Mouse (Mus musculus) limb, embryonic 15.5 days (tissue): ENCODE measurements around the gene Rbmx2. TPM values are rescaled to one million over a fixed set of nuclear protein-coding genes. Genes with fewer than 3 reads are reported as not detected.

Source experiments
- ATAC-seq: fragments of 200-750 bp; cut with Nextera tagmentation; 2 replicates; pipeline ENCODE4 v1.8.0; 2017; ENCODE audit warnings: low read depth, moderate TSS enrichment; ENCODE audit not compliant: insufficient number of reproducible peaks, low FRiP score, low TSS enrichment
- H3K27ac ChIP-seq: fragments of 300-500 bp; sonication (generic); 2 replicates; pipeline ENCODE4 v1.5.1; 2015; ENCODE audit warnings: moderate library complexity, mild to moderate bottlenecking, inconsistent platforms
- H3K27me3 ChIP-seq: fragments of 300-500 bp; sonication (generic); 2 replicates; pipeline ENCODE4 v1.6.1; 2015; ENCODE audit warnings: inconsistent platforms
- H3K36me3 ChIP-seq: fragments of 300-500 bp; sonication (generic); 2 replicates; pipeline ENCODE4 v1.6.1; 2015; ENCODE audit warnings: inconsistent platforms
- H3K4me1 ChIP-seq: fragments of 300-500 bp; sonication (generic); 2 replicates; pipeline ENCODE4 v1.6.1; 2015; ENCODE audit warnings: inconsistent platforms
- H3K4me2 ChIP-seq: fragments of 300-500 bp; sonication (generic); 2 replicates; pipeline ENCODE4 v1.6.1; 2015; ENCODE audit warnings: mild to moderate bottlenecking, inconsistent platforms
- H3K4me3 ChIP-seq: fragments of 300-500 bp; sonication (generic); 2 replicates; pipeline ENCODE4 v1.5.1; 2015; ENCODE audit warnings: mild to moderate bottlenecking, inconsistent platforms
- H3K9ac ChIP-seq: fragments of 300-500 bp; sonication (generic); 2 replicates; pipeline ENCODE4 v1.6.1; 2015; ENCODE audit warnings: inconsistent platforms
- H3K9me3 ChIP-seq: fragments of 300-500 bp; sonication (generic); 2 replicates; pipeline ENCODE4 v1.6.1; 2016; ENCODE audit warnings: inconsistent platforms
- WGBS: fragments of 180-500 bp; shearing (Covaris S2); methylation state at CpG from one replicate; pipeline ENCODE4 v1.1.7; 2015; 5-methylcytosine and 5-hydroxymethylcytosine counted together
- polyA plus RNA-seq: library from polyadenylated mRNA; unstranded; fragments of >200 nt; fragmentation: Nextera tagmentation; extraction: Ambion mirVana; gene quantifications from 2 replicates; pipeline ENCODE4 v1.2.1, GENCODE M21; 2015

Gene Rbmx2
- polyA plus RNA-seq: 17.4 and 19.3 TPM in 2 replicates

GRCm38 (mm10) chrX:48694864-48695371, at the start of gene Rbmx2:
Rbmx2 (plus strand) TSS chrX:48695004.
- Histone ChIP-seq H3K27ac (no peak within 1 kb of the TSS), H3K9me3 (no peaks in the 10 kb centered on the region), H3K27me3 (no peaks in the 10 kb centered on the region), H3K4me1 (peaks cover 6% of the 10 kb centered on the region; the same call in 1 of the 2 replicates), H3K4me3 (peak within 1 kb of the TSS; percentile 61), H3K9ac (no peak within 1 kb of the TSS), H3K36me3 (no peaks in the 10 kb centered on the region), H3K4me2 (peak within 1 kb of the TSS; percentile 44)
- 14% methylated on average over 41 of the region's 42 CpGs for WGBS
- ATAC-seq: peak; percentile 87

DNA sequence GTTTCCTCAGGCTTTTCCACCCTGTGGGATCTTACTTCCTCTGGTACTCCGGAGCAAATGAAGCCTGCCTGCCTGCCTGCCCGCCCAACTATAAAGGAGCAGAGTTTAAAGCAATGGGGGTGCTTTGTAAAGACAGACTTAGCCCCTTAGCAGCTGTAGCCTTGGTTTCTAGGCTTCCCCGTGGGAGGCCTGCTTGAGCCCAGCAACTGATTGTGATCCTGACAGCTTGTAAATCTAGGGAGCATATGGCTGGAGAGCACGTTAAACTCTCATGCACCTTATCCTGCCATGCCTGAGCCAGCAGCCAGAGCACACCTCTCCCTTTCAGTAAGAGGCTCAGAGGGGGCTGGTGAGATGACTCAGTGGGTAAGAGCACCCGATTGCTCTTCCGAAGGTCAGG, 28.0 kb upstream of the Rbmx2 start:
- H3K4me2 ChIP-seq: no peak overlapping the region
- no peaks in the 10 kb centered on the region for H3K36me3 ChIP-seq
- no peak for ATAC-seq
- H3K27me3 ChIP-seq: no peaks in the 10 kb centered on the region
- no peaks in the 10 kb centered on the region for H3K4me1 ChIP-seq
- 41% methylated on average over 6 of the region's 6 CpGs for WGBS
- H3K9me3 ChIP-seq: no peaks in the 10 kb centered on the region
- H3K9ac ChIP-seq: no peak overlapping the region
- H3K27ac ChIP-seq: no peak overlapping the region
- no peak overlapping the region for H3K4me3 ChIP-seq

- Histone ChIP-seq H3K27ac (no peak overlapping the region), H3K4me1 (no peaks in the 10 kb centered on the region), H3K4me3 (no peak overlapping the region), H3K36me3 (no peaks in the 10 kb centered on the region), H3K9me3 (no peaks in the 10 kb centered on the region), H3K9ac (no peak overlapping the region), H3K4me2 (no peak overlapping the region), H3K27me3 (no peaks in the 10 kb centered on the region)
- WGBS: 61% methylated on average over 3 of the region's 3 CpGs
- no peak for ATAC-seq
Measured at GRCm38 (mm10) chrX:48669588-48669987, 25.2 kb upstream of the Rbmx2 start.

GRCm38 (mm10) chrX:48671714-48672113, 23.1 kb upstream of the Rbmx2 start:
- ATAC-seq: no peak
- Histone ChIP-seq H3K9me3 (no peaks in the 10 kb centered on the region), H3K4me1 (no peaks in the 10 kb centered on the region), H3K9ac (no peak overlapping the region), H3K4me3 (no peak overlapping the region), H3K27me3 (no peaks in the 10 kb centered on the region), H3K4me2 (no peak overlapping the region), H3K36me3 (no peaks in the 10 kb centered on the region), H3K27ac (no peak overlapping the region)
- WGBS: 68% methylated on average over 3 of the region's 3 CpGs

DNA sequence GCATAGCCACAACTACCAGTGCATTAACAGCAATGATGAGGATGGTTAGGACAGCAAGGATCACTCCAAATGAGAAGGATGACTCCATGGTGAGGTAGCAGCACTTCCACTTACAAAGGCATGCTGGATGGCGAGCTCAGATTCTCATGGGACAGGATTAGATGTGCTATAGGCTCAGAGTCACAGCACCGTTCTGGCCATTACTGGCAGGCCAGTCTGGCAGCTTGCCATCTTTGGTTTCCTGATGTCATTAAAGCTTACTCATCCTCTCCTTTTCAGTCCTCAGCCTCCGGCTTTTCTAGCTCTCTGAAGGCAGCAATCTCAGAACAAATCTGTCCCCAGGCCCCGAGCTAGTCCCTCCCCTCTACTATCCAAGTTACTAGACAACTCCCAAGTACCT, 20.6 kb upstream of the Rbmx2 start, which contains the start of gene Gpr119:
Gene Gpr119, minus strand, starts transcription at position 308 of the 400 bp plus-strand sequence.
- WGBS: 64% methylated on average over 4 of the region's 4 CpGs
- H3K4me3 ChIP-seq: no peak within 1 kb of the TSS

GRCm38 (mm10) chrX:48683451-48683850, 11.4 kb upstream of the Rbmx2 start:
- no peak for ATAC-seq
- Histone ChIP-seq H3K27ac (no peak overlapping the region), H3K4me2 (no peak overlapping the region), H3K27me3 (no peaks in the 10 kb centered on the region), H3K4me3 (no peak overlapping the region), H3K9me3 (no peaks in the 10 kb centered on the region), H3K4me1 (no peaks in the 10 kb centered on the region), H3K9ac (no peak overlapping the region), H3K36me3 (no peaks in the 10 kb centered on the region)
- 18% methylated on average over 3 of the region's 3 CpGs for WGBS

More for the DNA sequence above, 20.6 kb upstream of the Rbmx2 start, which contains the start of gene Gpr119:
- H3K27ac ChIP-seq: no peak within 1 kb of the TSS
- no peak for ATAC-seq
- no peak within 1 kb of the TSS for H3K4me2 ChIP-seq
- no peaks in the 10 kb centered on the region for H3K4me1 ChIP-seq
- H3K27me3 ChIP-seq: no peaks in the 10 kb centered on the region
- H3K9ac ChIP-seq: no peak within 1 kb of the TSS
- H3K36me3 ChIP-seq: no peaks in the 10 kb centered on the region
- H3K9me3 ChIP-seq: no peaks in the 10 kb centered on the region

- H3K27ac ChIP-seq: no peak overlapping the region
- 73% methylated on average over 5 of the region's 5 CpGs for WGBS
- no peak for ATAC-seq
Measured at GRCm38 (mm10) chrX:48683857-48684256, 10.9 kb upstream of the Rbmx2 start.

GRCm38 (mm10) chrX:48694460-48694859, 344 bp upstream of the Rbmx2 start:
- H3K4me3 ChIP-seq: peak overlapping the region; percentile 61
- no peaks in the 10 kb centered on the region for H3K27me3 ChIP-seq
- no peaks in the 10 kb centered on the region for H3K9me3 ChIP-seq
- peak; percentile 40; the same call in 1 of the 2 replicates for ATAC-seq
- H3K36me3 ChIP-seq: no peaks in the 10 kb centered on the region
- peaks cover 6% of the 10 kb centered on the region; the same call in 1 of the 2 replicates for H3K4me1 ChIP-seq
- H3K4me2 ChIP-seq: peak overlapping the region; percentile 44
- H3K9ac ChIP-seq: no peak overlapping the region
- WGBS: 20% methylated on average over 6 of the region's 6 CpGs
- H3K27ac ChIP-seq: no peak overlapping the region

More at GRCm38 (mm10) chrX:48683857-48684256, 10.9 kb upstream of the Rbmx2 start:
- Histone ChIP-seq H3K36me3 (no peaks in the 10 kb centered on the region), H3K4me2 (no peak overlapping the region), H3K9me3 (no peaks in the 10 kb centered on the region), H3K4me3 (no peak overlapping the region), H3K9ac (no peak overlapping the region), H3K27me3 (no peaks in the 10 kb centered on the region), H3K4me1 (no peaks in the 10 kb centered on the region)

GRCm38 (mm10) chrX:48709701-48710100, 14.9 kb downstream of the Rbmx2 start:
- Histone ChIP-seq H3K4me2 (no peak overlapping the region), H3K27ac (no peak overlapping the region), H3K27me3 (no peaks in the 10 kb centered on the region), H3K4me1 (no peaks in the 10 kb centered on the region), H3K36me3 (peaks cover 7% of the 10 kb centered on the region; the same call in 1 of the 2 replicates), H3K4me3 (no peak overlapping the region), H3K9ac (no peak overlapping the region), H3K9me3 (no peaks in the 10 kb centered on the region)
- WGBS: 86% methylated on average over 10 of the region's 10 CpGs
- no peak for ATAC-seq

DNA sequence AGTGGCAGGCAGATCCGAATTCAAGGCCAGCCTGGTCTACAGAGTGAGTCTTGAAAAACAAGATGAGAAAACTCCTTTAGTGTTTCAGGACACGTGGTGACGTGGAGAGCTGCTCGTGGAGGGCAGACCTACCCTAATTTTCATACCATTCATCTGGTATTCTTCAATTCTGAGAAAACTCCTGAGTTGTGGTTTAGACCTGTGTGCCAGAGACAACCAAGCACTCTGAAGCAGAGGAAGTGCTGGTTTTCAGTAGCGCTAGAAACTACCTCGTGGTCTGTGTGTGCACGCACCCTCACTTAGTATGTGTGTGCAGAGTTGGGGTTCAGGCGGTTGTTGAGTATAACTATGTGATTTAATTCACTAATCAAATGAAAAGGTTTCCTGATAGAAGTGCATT, 18.0 kb downstream of the Rbmx2 start:
- Histone ChIP-seq H3K36me3 (peaks cover 7% of the 10 kb centered on the region; the same call in 1 of the 2 replicates), H3K27ac (no peak overlapping the region), H3K9me3 (no peaks in the 10 kb centered on the region), H3K4me3 (no peak overlapping the region), H3K4me1 (no peaks in the 10 kb centered on the region), H3K27me3 (no peaks in the 10 kb centered on the region), H3K4me2 (no peak overlapping the region), H3K9ac (no peak overlapping the region)
- ATAC-seq: no peak
- WGBS: 83% methylated on average over 8 of the region's 8 CpGs

- 64% methylated on average over 2 of the region's 2 CpGs for WGBS
- ATAC-seq: no peak
- H3K4me1 ChIP-seq: no peaks in the 10 kb centered on the region
- no peak overlapping the region for H3K27ac ChIP-seq
- no peaks in the 10 kb centered on the region for H3K9me3 ChIP-seq
- H3K27me3 ChIP-seq: no peaks in the 10 kb centered on the region
- H3K9ac ChIP-seq: no peak overlapping the region
- H3K4me3 ChIP-seq: no peak overlapping the region
- H3K36me3 ChIP-seq: no peaks in the 10 kb centered on the region
- no peak overlapping the region for H3K4me2 ChIP-seq
Measured at GRCm38 (mm10) chrX:48754710-48755283, 60.0 kb downstream of the Rbmx2 start.
